Mouse (Mus musculus) pancreas, adult 10 weeks (tissue): ENCODE data around the gene Nbdy. TPM values are rescaled to one million over a fixed set of nuclear protein-coding genes. Genes with fewer than 3 reads are reported as not detected.

Source experiments
- polyA plus RNA-seq: library from polyadenylated mRNA; stranded (reverse); fragments of 350-450 nt; fragmentation: Illumina TruSeq; extraction: RNeasy Lipid Tissue Mini Kit (QIAGEN cat#74804); gene quantifications from one replicate; pipeline ENCODE4 v1.2.3, GENCODE M21; 2015; ENCODE audit warnings: low read depth, low replicate concordance; ENCODE audit not compliant: insufficient read depth

Nbdy gene
- polyA plus RNA-seq: 11.6 TPM

DNA sequence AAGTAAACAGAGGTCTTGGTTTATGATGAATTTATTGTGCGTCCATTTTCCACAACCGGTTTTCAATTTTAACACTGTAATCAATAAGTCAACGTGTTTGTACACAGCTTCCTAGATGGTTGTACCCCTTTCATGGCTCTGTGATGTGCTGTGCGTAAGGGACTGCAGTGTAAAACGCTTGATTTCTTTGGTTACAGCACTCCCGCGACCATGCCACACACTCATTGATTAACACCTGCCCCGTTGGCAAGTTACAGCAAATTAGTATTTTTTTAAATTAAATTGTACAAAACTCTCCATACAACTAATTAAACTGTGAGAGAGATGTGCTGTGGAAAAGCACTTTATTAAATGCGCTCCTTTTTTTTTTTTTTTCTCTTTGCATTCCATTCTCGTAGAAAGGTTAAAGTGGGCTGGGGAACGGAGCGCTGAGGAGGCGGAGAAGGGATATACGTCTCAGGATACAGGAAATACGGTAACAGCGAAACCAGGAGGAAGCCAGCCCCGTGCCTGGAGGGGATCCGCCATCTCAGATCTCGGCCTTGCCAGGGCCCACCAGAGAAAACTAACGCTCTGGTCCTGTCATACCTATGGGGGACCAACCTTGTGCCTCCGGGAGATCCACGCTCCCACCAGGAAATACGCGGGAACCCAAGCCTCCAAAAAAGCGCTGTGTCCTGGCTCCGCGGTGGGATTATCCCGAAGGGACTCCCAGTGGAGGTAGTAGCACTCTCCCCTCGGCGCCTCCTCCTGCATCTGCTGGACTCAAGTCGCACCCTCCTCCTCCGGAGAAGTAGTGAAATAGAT is at the start of gene Nbdy:
Nbdy (plus strand) TSS at position 481 of the 807 bp plus-strand sequence.

DNA sequence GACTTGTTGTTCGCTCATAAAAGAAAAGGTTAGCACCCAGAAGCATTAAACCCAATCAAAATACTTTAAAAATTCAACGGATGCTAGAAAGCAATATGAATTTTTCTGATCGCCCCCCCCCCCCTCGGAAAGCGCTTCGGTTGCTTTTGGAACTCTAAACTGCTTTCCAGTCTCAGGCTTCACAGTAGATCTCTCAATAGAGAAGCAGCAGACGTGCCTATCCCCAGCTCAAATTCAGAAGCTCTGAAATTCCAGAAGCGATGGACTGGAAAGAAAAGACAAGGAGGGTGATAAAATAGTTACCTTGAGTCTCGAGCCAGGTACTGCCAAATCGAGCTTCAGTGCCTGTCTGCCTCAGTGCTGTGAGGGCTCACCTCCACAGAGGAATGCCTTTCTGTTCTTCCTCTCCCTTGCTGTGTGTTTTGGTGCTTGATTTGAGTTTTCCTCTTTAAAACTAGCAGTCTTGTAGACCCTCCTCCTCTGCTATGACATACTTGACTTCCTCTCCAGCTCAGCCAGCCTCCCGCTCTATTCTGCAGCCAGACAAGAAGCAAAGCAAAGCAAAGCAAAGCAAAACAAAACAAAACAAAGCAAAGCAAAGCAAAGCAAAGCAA is 27.5 kb upstream of the Nbdy start, which contains the start of gene Kctd12b:
Kctd12b (minus strand) TSS at position 610 of the 614 bp plus-strand sequence.

Other genes with a start within 250 kb of the Nbdy start
- 9.2 TPM for gene Ubqln2, start 225.4 kb upstream of the Nbdy start, polyA plus RNA-seq
- not detected for gene Cypt3, start 165.0 kb upstream of the Nbdy start, polyA plus RNA-seq
- gene Kctd12b, start 27.2 kb upstream of the Nbdy start, polyA plus RNA-seq: 7.1 TPM
- not detected for gene Spin2c, start 108.6 kb downstream of the Nbdy start, polyA plus RNA-seq